Mouse (Mus musculus) hematopoietic stem cell, adult 5-6 weeks (primary cell): ENCODE measurements around the gene Snph. TPM values are rescaled to one million over a fixed set of nuclear protein-coding genes. Genes with fewer than 3 reads are reported as not detected.
A peak's percentile ranks its signal among the peaks of the same experiment; 100 is the strongest.
"Not testable (repeated sequence)": the region's sequence is repeated elsewhere in the genome, so short reads cannot be mapped to it uniquely, and the experiment has no call there.

Experiments
- ATAC-seq, 2 experiments: fragments of 125-278 bp in 1 of 2; replicated peaks in 1 of 2; 2 replicates each; pipeline ENCODE4 v1.8.0; 2016 to 2017; ENCODE audit warnings: inconsistent platforms in 2 of 2, mild to moderate bottlenecking in 2 of 2, moderate number of reproducible peaks in 2 of 2, low read depth in 1 of 2, moderate TSS enrichment in 1 of 2; ENCODE audit not compliant: low FRiP score in 2 of 2, poor library complexity in 2 of 2, severe bottlenecking in 2 of 2, insufficient read depth in 1 of 2, low TSS enrichment in 1 of 2
- total RNA-seq: library from RNA; stranded (forward); fragments of 172-1452, 232-1000 nt; gene quantifications from 2 replicates; pipeline ENCODE4 v1.2.3, GENCODE M21; 2017

The Snph gene
- total RNA-seq, 1 experiment from 2014 or later: not detected

DNA sequence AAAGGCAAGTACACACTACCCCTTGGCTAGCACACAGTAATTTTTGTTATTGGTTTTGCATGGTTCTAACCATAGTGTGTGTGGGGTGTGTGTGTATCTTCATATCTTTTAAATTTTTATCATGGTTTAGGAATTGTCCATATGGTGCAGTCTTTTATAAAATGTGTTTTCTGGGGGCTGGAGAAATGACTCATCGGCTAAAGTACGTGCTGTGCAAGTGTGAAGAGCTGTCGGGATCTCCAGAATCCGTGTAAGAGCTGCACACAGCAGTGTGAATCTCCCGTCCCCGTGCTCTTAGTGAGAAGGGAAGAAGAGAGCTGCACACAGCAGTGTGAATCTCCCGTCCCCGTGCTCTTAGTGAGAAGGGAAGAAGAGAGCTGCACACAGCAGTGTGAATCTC, 16.6 kb downstream of the Snph start:
- not testable (repeated sequence) for ATAC-seq

- no peak for ATAC-seq
These were observed 22.4 kb downstream of the Snph start for GRCm38 (mm10) chr2:151609974-151610373.

GRCm38 (mm10) chr2:151608435-151608834, 24.0 kb downstream of the Snph start:
- ATAC-seq: no peak

GRCm38 (mm10) chr2:151605437-151605987, 26.9 kb downstream of the Snph start:
- ATAC-seq: peak; percentile 81 to 85

GRCm38 (mm10) chr2:151603630-151604029, 28.8 kb downstream of the Snph start:
- no peak for ATAC-seq

GRCm38 (mm10) chr2:151602106-151602505, 30.3 kb downstream of the Snph start:
- ATAC-seq: no peak

DNA sequence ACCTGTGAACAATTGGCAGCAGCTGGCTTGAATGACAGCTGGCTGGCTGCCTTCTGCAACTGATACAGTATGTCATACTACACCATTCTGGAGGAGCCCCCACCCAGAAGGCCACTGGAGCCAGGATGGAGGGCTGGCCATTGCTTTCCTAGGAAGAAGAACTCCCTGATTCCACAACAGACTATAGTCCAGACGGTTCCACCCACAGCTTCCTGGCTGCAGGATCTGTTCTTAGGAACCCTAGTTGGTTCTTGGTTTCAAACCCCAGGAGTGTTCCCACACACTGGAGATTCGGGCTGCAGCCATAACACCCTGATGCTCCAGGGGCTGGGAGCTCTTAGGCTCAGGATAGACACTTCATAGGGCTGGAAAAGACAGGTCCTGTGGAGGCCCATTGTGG, 34.3 kb downstream of the Snph start:
- ATAC-seq: no peak

DNA sequence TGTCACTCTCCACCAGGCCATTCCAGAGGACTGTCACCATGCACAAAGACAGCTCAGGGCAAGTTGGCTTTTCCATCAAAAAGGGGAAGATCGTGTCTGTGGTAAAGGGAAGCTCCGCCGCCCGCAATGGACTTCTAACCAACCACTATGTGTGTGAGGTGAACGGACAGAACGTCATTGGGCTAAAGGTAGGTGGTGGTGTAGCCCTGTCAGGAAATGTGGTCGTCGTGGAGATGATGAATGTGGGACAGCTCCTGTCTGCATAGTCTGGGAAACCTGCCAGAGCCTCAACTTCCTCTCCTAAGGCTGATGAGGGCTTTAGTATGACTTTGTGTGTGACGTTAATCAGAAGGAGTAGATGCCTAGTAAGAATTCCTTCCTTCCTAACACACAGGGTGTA, 45.1 kb downstream of the Snph start:
- peak; percentile 90 to 92 for ATAC-seq

GRCm38 (mm10) chr2:151586807-151587206, 45.6 kb downstream of the Snph start:
- ATAC-seq: peak; percentile 11 to 20

DNA sequence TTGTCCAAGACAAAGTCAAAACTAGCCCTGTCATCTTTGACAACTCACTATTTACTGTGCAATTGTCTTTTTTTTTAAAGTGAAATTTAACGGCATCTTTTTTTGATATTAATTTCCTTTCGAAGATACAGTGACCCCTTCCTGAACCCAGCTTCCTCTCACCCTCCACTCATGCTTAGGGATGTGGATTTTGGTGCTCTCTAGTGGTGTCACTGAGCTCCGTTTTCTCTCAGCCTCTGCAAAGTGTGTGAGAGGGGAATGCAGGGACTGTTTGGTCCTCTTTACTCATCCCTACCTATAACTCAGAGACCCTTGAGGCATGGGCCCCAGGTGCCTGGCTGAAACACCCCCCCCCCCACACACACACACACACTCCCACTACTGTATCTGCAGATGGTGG, 46.5 kb downstream of the Snph start:
- no peak for ATAC-seq

DNA sequence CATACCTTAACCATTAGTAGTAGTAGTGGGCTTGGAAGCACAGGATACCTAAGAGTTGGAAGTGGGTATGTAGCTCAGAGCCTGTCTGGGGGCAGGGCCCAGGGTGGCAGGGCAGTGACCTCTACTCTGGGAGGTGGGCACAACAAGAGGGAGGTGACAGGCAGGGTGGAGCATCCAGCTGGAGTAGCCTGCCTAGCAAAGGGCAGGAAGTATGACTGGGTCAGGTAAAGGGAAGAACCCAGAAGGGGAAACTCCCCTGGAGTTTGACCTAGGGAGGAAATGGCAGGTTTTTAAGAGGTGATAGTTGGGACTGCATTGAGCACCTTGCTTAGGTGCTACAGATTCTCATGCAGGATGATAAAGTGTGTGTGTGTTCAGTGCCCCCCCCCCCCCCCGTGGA, 51.4 kb downstream of the Snph start:
- ATAC-seq: 0 out of 4 replicates have a peak, but pooled peaks of 1 of the 2 experiments have one; percentile 14

- no peak for ATAC-seq
These were observed 53.2 kb downstream of the Snph start for GRCm38 (mm10) chr2:151579183-151579582.

DNA sequence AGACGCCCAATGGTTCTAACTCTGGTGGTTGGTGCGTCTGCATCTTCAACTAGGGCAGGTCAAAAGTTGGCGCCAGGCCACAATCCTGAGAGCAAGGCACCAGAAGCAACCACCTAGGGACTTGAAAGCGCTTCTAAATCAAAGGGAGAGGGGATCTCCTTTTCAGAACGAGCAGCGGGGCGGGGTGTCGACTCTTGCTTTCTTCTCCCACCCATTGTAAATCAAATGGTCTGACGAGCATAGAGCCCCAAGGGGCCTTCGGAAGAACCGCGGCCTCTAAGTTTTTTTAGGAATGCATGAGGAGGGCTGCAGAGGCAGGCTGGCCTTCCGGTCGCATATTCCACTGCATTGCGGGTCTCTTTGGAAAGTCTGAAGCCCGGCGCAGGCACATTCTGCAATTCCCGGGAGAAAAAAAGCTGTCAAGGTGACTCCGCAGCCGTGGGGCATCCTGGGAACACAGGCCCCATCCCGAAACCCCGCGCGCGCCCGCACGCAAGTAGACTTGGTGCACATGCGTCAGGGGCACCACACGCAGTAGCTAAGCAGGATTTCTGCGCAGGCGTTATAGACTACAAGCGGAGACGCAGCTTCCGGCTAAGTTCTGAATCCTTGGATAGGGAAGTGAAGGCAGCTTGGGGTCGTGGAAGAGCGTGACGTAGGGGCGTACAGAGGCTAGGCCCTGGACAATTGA, 56.5 kb downstream of the Snph start:
- ATAC-seq: peak; percentile 65 to 73

- ATAC-seq: peak; percentile 43 to 66; a peak in 3 of 4 replicates
These were observed 57.2 kb downstream of the Snph start for GRCm38 (mm10) chr2:151575119-151575698.

DNA sequence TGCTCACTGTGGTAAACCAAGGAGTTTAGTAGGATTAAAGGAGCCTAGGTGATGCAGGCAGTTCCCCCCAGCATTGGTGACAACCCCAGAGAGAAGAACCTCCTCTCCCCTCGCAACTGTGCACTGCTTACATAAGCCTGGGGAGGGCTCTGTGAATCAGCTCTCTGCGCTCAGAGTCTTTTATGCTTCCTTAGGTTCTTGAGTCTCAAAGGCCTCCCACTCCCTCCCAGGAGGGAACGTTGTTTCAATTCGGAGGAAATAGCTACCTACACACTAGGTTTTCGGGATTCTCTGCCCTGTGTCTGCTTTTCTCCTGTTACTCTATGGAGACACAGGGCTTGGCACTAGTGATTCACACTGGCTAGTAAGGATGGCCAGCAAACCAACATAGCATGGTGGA, 57.8 kb downstream of the Snph start:
- ATAC-seq: no peak

DNA sequence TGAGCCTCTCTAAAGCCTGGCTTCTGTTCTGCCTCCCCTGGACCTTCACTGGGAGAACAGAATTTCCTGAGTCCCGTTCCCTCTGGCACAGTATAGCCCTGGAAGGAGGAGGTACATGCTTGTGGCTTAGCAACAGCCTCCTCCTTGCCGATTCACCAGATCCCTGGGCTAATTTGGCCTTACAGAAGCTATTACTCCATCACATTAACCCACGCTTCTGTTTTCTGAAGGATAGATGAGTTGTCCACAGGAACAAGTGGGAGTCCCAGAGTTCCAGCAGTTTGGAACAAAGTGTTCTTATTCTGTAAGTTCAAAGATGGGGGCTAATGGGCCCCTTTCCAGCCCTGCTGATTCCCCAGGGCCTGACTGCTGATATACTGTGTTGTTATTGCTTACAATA, 58.7 kb downstream of the Snph start:
- no peak for ATAC-seq

GRCm38 (mm10) chr2:151571873-151572700, 60.3 kb downstream of the Snph start, which contains the start of gene Sdcbp2:
Gene Sdcbp2, plus strand, starts transcription at chr2:151572622.
- no peak for ATAC-seq

GRCm38 (mm10) chr2:151569452-151569851, 62.9 kb downstream of the Snph start:
- no peak for ATAC-seq
